Mouse (Mus musculus) lung, postnatal 0 days (tissue): ENCODE results near the gene Ccdc38.

Experiments
- CTCF ChIP-seq: IDR thresholded peaks from 2 replicates; pipeline ENCODE4 v1.5.1; 2016; ENCODE audit warnings: antibody characterized with exemption, mild to moderate bottlenecking
- EP300 ChIP-seq: IDR thresholded peaks from 2 replicates; pipeline ENCODE4 v1.6.1; 2016; ENCODE audit warnings: antibody characterized with exemption, mild to moderate bottlenecking, control low read depth

DNA sequence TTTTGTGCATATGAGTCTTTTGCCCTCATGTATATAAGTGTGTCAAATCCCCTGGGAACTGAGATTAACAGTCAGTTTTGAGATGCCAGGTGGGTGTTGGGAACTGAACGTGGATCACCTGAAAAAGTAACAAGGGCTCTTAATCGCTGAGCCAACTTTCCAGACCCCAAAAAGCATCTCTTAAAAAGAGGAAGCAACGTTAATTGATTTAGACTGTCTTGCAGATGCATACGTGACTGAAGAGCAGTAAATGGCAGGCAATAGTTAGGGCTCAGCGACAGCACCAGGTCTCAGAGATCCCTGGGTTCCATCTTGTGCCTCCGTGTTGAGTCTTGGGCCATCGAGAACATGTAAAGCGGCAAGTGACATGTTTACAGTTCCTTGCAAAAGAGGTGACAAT is 12.2 kb downstream of the Ccdc38 start:
- no peak for TF ChIP-seq CTCF
- no peak for TF ChIP-seq EP300
